ENCODE assay signal across 43 mouse cellular contexts in the genomic region with DNA sequence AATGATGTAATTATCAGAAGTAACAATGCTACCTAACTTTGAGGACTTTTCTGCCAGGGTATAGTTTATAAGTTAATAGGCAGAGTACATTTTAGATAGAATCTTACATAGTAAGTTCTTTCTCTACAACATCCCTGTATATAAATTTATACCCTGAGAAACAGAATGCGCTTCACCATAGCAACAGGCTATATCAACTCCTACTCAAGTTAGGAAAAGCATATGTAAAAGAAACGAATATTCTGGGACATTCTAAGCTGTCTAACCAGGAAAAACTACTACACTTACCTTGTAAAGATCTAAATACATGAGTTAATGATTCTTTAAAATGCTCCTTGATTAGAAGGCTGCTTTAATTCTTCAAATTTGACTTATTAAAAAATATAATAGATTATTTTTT. TPM values are rescaled to one million over a fixed set of nuclear protein-coding genes. Genes with fewer than 3 reads are reported as not detected.
"Had no signal": no experiment of that assay in that cellular context is flagged by ENCODE, and none has a peak within 500 bp of the region (broad histone marks: within the 10 kb centered on the region; RNA-seq: fewer than 3 reads in every experiment).

No protein-coding gene starts in this region.

- H3K27me3 ChIP-seq: heart, embryonic 12.5 days; heart, embryonic 13.5 days; heart, embryonic 15.5 days; hindbrain, embryonic 12.5 days; hindbrain, embryonic 13.5 days; hindbrain, embryonic 15.5 days; intestine, embryonic 15.5 days; kidney, embryonic 15.5 days had no signal

- H3K4me3 ChIP-seq: heart, embryonic 10.5 days; heart, embryonic 12.5 days; heart, embryonic 13.5 days; heart, embryonic 15.5 days; hindbrain, embryonic 12.5 days; hindbrain, embryonic 13.5 days; hindbrain, embryonic 15.5 days; intestine, embryonic 15.5 days; kidney, embryonic 15.5 days; layer of hippocampus, adult 2 months had no signal

- H3K9me3 ChIP-seq: heart, embryonic 10.5 days; heart, embryonic 12.5 days; heart, embryonic 13.5 days; heart, embryonic 15.5 days; hindbrain, embryonic 12.5 days; hindbrain, embryonic 13.5 days; hindbrain, embryonic 15.5 days; intestine, embryonic 15.5 days; kidney, embryonic 15.5 days had no signal

- H3K4me1 ChIP-seq: heart, embryonic 10.5 days; heart, embryonic 12.5 days; heart, embryonic 13.5 days; heart, embryonic 15.5 days; hindbrain, embryonic 12.5 days; hindbrain, embryonic 13.5 days; hindbrain, embryonic 15.5 days; intestine, embryonic 15.5 days; kidney, embryonic 15.5 days had no signal

- H3K27ac ChIP-seq: heart, embryonic 10.5 days; heart, embryonic 13.5 days; heart, embryonic 15.5 days; hindbrain, embryonic 12.5 days; hindbrain, embryonic 13.5 days; hindbrain, embryonic 14.5 days; hindbrain, embryonic 15.5 days; hindbrain, postnatal 0 days; intestine, embryonic 15.5 days; kidney, embryonic 15.5 days; kidney, postnatal 0 days; layer of hippocampus, adult 2 months had no signal

- ATAC-seq: hindbrain, embryonic 16.5 days; hindbrain, postnatal 0 days; inflammation-experienced regulatory T-cells, adult 6 months; intestine, embryonic 15.5 days; intestine, embryonic 16.5 days; intestine, postnatal 0 days had no signal

- H3K36me3 ChIP-seq: hindbrain, embryonic 15.5 days; intestine, embryonic 15.5 days had no signal

- DNase-seq: heart, postnatal 10 days; heart, postnatal 14 days; heart, postnatal 36 days; heart, postnatal 4 days; kidney, adult 11 months; kidney, adult 18-20 months; kidney, adult 2 months; kidney, adult 8-10 months; kidney, adult 9 months; kidney, postnatal 10 days; kidney, postnatal 14 days; kidney, postnatal 25 days; kidney, postnatal 36 days; kidney, postnatal 4 days; layer of hippocampus, adult 9-11 months; layer of hippocampus, postnatal 36 days had no signal

- H3K9ac ChIP-seq: heart, embryonic 12.5 days; heart, embryonic 13.5 days; heart, embryonic 15.5 days; hindbrain, embryonic 12.5 days; hindbrain, embryonic 13.5 days; hindbrain, embryonic 14.5 days; hindbrain, embryonic 15.5 days; intestine, embryonic 15.5 days; kidney, embryonic 15.5 days had no signal

- H3K4me2 ChIP-seq: heart, embryonic 11.5 days; heart, embryonic 12.5 days; heart, embryonic 13.5 days; heart, embryonic 15.5 days; hindbrain, embryonic 12.5 days; hindbrain, embryonic 13.5 days; hindbrain, embryonic 14.5 days; hindbrain, embryonic 15.5 days; intestine, embryonic 15.5 days; kidney, embryonic 15.5 days had no signal

RNA-seq across cellular contexts. Expression of a gene that starts 58.2 kb away (rescaled TPM):
- total RNA-seq: heart, postnatal 10 days; heart, postnatal 14 days; heart, postnatal 25 days; heart, postnatal 36 days; heart, postnatal 4 days; hematopoietic stem cell, adult 5-6 weeks; hindbrain, postnatal 0 days; layer of hippocampus, adult 18-20 months; layer of hippocampus, adult 2 months; layer of hippocampus, adult 8-10 months; layer of hippocampus, postnatal 10 days; layer of hippocampus, postnatal 14 days; layer of hippocampus, postnatal 25 days; layer of hippocampus, postnatal 36 days; left cerebral cortex, adult 18-20 months had no signal
- polyA plus RNA-seq: kidney, adult 2 months; large intestine, adult 2 months had no signal
